Mouse (Mus musculus): ENCODE data around the gene Trim14.

Gene Trim14

GRCm38 (mm10) chr4:46562841-46563240 is 26.9 kb upstream of the Trim14 start:
- DNase-seq (ENCODE audit: extremely low read depth, low read depth) = no peak

GRCm38 (mm10) chr4:46562037-46562436 is 26.1 kb upstream of the Trim14 start:
- DNase-seq (ENCODE audit: extremely low read depth, low read depth) = peak; percentile 66

- DNase-seq (ENCODE audit: extremely low read depth, low read depth) = no peak
Measured at GRCm38 (mm10) chr4:46560069-46560705, 24.2 kb upstream of the Trim14 start.

- DNase-seq (ENCODE audit: extremely low read depth, low read depth) = no peak
Measured at GRCm38 (mm10) chr4:46558672-46559667, 23.0 kb upstream of the Trim14 start.

- DNase-seq (ENCODE audit: extremely low read depth, low read depth) = no peak
Measured at GRCm38 (mm10) chr4:46556933-46557332, 21.0 kb upstream of the Trim14 start.

- DNase-seq (ENCODE audit: extremely low read depth, low read depth) = no peak
Measured at GRCm38 (mm10) chr4:46555762-46556161, 19.8 kb upstream of the Trim14 start.

GRCm38 (mm10) chr4:46554295-46555069 is 18.5 kb upstream of the Trim14 start:
- DNase-seq (ENCODE audit: extremely low read depth, low read depth) = peak; percentile 81

- no peak for DNase-seq (ENCODE audit: extremely low read depth, low read depth)
Measured at GRCm38 (mm10) chr4:46553864-46554263, 17.9 kb upstream of the Trim14 start.

GRCm38 (mm10) chr4:46550406-46550805 is 14.5 kb upstream of the Trim14 start:
- DNase-seq (ENCODE audit: extremely low read depth, low read depth) = no peak

GRCm38 (mm10) chr4:46549979-46550378 is 14.0 kb upstream of the Trim14 start:
- DNase-seq (ENCODE audit: extremely low read depth, low read depth) = no peak

- DNase-seq (ENCODE audit: extremely low read depth, low read depth) = no peak
Measured at GRCm38 (mm10) chr4:46546709-46547108, 10.8 kb upstream of the Trim14 start.

- DNase-seq (ENCODE audit: extremely low read depth, low read depth) = no peak
Measured at GRCm38 (mm10) chr4:46545498-46545897, 9.6 kb upstream of the Trim14 start.

- peak; percentile 51 for DNase-seq (ENCODE audit: extremely low read depth, low read depth)
Measured at GRCm38 (mm10) chr4:46544313-46544712, 8.4 kb upstream of the Trim14 start.

- DNase-seq (ENCODE audit: extremely low read depth, low read depth) = no peak
Measured at GRCm38 (mm10) chr4:46543366-46544050, 7.6 kb upstream of the Trim14 start.

GRCm38 (mm10) chr4:46541707-46542106 is 5.8 kb upstream of the Trim14 start:
- no peak for DNase-seq (ENCODE audit: extremely low read depth, low read depth)

- no peak for DNase-seq (ENCODE audit: extremely low read depth, low read depth)
Measured at GRCm38 (mm10) chr4:46539167-46539566, 3.2 kb upstream of the Trim14 start.

GRCm38 (mm10) chr4:46535094-46535830 is 679 bp downstream of the Trim14 start:
- no peak for DNase-seq (ENCODE audit: extremely low read depth, low read depth)

GRCm38 (mm10) chr4:46533934-46534720 is 1.8 kb downstream of the Trim14 start:
- DNase-seq (ENCODE audit: extremely low read depth, low read depth) = no peak

- no peak for DNase-seq (ENCODE audit: extremely low read depth, low read depth)
Measured at GRCm38 (mm10) chr4:46532926-46533325, 3.0 kb downstream of the Trim14 start.

GRCm38 (mm10) chr4:46532511-46532910 is 3.4 kb downstream of the Trim14 start:
- no peak for DNase-seq (ENCODE audit: extremely low read depth, low read depth)
